Mouse (Mus musculus): ENCODE data around the gene Crym. TPM values are rescaled to one million over a fixed set of nuclear protein-coding genes. Genes with fewer than 3 reads are reported as not detected.
A peak's percentile ranks its signal among the peaks of the same experiment; 100 is the strongest.

The Crym gene
- polyA plus RNA-seq, 1 experiment from 2014 or later = 10.6 TPM

GRCm38 (mm10) chr7:120190150-120190665 lies 11.7 kb downstream of the Crym start:
- no peaks in the 10 kb centered on the region for H3K27me3 ChIP-seq (ENCODE audit: control insufficient read depth, insufficient read depth, low read length)
- 0 out of 2 replicates have a peak, but pooled peaks have one; percentile 40 for ATAC-seq (ENCODE audit: insufficient read depth, low FRiP score)
- no peak overlapping the region for H3K27ac ChIP-seq (ENCODE audit: low read length)
- 53% methylated on average over 8 of the region's 8 CpGs for WGBS
- H3K4me2 ChIP-seq (ENCODE audit: low read depth, low read length) = no peak overlapping the region
- no peaks in the 10 kb centered on the region; the same call in 1 of the 2 replicates for H3K4me1 ChIP-seq (ENCODE audit: control insufficient read depth, insufficient read depth, low read length)
- no peak overlapping the region for H3K9ac ChIP-seq (ENCODE audit: low read length)
- no peak overlapping the region for H3K4me3 ChIP-seq (replicated peaks; ENCODE audit: low read length)
- no peaks in the 10 kb centered on the region for H3K36me3 ChIP-seq (ENCODE audit: control insufficient read depth, insufficient read depth, low read length)
- no peaks in the 10 kb centered on the region for H3K9me3 ChIP-seq (replicated peaks; ENCODE audit: control insufficient read depth, low read length)

GRCm38 (mm10) chr7:120189369-120190149 lies 12.4 kb downstream of the Crym start:
- Histone ChIP-seq H3K27me3 (ENCODE audit: control insufficient read depth, insufficient read depth, low read length) (no peaks in the 10 kb centered on the region), H3K9me3 (replicated peaks; ENCODE audit: control insufficient read depth, low read length) (no peaks in the 10 kb centered on the region), H3K9ac (ENCODE audit: low read length) (no peak overlapping the region), H3K4me1 (ENCODE audit: control insufficient read depth, insufficient read depth, low read length) (no peaks in the 10 kb centered on the region; the same call in 1 of the 2 replicates), H3K4me2 (ENCODE audit: low read depth, low read length) (no peak overlapping the region), H3K4me3 (replicated peaks; ENCODE audit: low read length) (no peak overlapping the region), H3K36me3 (ENCODE audit: control insufficient read depth, insufficient read depth, low read length) (no peaks in the 10 kb centered on the region), H3K27ac (ENCODE audit: low read length) (no peak overlapping the region)
- ATAC-seq (ENCODE audit: insufficient read depth, low FRiP score) = peak; percentile 75; the same call in 1 of the 2 replicates
- 57% methylated on average over 8 of the region's 8 CpGs for WGBS

- H3K4me3 ChIP-seq (replicated peaks; ENCODE audit: low read length) = no peak overlapping the region
- no peaks in the 10 kb centered on the region for H3K36me3 ChIP-seq (ENCODE audit: control insufficient read depth, insufficient read depth, low read length)
- WGBS = 87% methylated on average over 5 of the region's 5 CpGs
- no peak for ATAC-seq (ENCODE audit: insufficient read depth, low FRiP score)
- no peak overlapping the region for H3K9ac ChIP-seq (ENCODE audit: low read length)
- H3K27ac ChIP-seq (ENCODE audit: low read length) = no peak overlapping the region
- no peaks in the 10 kb centered on the region for H3K27me3 ChIP-seq (ENCODE audit: control insufficient read depth, insufficient read depth, low read length)
- H3K4me2 ChIP-seq (ENCODE audit: low read depth, low read length) = no peak overlapping the region
- H3K9me3 ChIP-seq (replicated peaks; ENCODE audit: control insufficient read depth, low read length) = no peaks in the 10 kb centered on the region
- H3K4me1 ChIP-seq (ENCODE audit: control insufficient read depth, insufficient read depth, low read length) = no peaks in the 10 kb centered on the region; the same call in 1 of the 2 replicates
These were observed 13.0 kb downstream of the Crym start for GRCm38 (mm10) chr7:120188946-120189345.

- no peak overlapping the region for H3K4me2 ChIP-seq (ENCODE audit: low read depth, low read length)
- no peaks in the 10 kb centered on the region for H3K36me3 ChIP-seq (ENCODE audit: control insufficient read depth, insufficient read depth, low read length)
- no peak overlapping the region for H3K27ac ChIP-seq (ENCODE audit: low read length)
- no peaks in the 10 kb centered on the region for H3K9me3 ChIP-seq (replicated peaks; ENCODE audit: control insufficient read depth, low read length)
- H3K4me1 ChIP-seq (ENCODE audit: control insufficient read depth, insufficient read depth, low read length) = no peaks in the 10 kb centered on the region
- no peaks in the 10 kb centered on the region for H3K27me3 ChIP-seq (ENCODE audit: control insufficient read depth, insufficient read depth, low read length)
- no peak overlapping the region for H3K4me3 ChIP-seq (replicated peaks; ENCODE audit: low read length)
- no peak overlapping the region for H3K9ac ChIP-seq (ENCODE audit: low read length)
- ATAC-seq (ENCODE audit: insufficient read depth, low FRiP score) = no peak
These were observed 19.0 kb downstream of the Crym start for GRCm38 (mm10) chr7:120182891-120183290.

DNA sequence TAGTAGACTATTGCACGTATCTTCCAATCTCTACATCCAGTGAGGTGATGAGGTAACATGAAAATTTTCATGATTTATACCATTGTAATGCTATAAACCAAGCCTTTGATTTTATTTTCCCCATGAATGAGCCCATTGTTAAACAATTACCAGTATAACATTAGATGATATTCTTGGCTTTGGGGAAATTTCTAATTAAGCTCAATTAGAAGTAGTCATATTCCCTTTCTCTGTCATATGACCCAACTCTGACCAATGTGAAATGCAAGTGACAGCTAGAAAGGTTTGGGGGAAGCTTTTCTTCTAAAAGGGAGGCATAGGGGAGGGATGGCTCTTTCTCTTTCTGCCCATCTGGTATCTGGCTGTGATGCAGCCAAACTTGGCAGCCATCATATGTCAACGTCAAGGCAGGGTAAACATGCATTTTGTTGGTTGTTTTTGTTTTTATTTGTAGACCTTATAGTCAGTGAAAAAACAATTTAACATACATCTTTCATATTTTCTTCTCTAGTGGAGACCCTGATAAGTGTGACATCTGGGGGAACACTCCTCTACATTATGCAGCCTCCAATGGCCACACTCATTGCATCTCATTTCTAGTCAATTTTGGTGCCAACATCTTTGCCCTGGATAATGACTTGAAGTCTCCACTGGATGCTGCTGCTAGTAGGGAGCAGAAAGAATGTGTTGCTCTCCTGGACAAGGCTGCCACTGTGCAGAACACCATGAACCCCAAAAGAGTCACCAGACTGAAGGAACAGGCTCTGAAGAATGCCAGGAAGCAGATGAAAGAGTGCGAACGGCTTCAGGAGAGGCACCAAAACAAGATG lies 20.3 kb downstream of the Crym start:
- ATAC-seq (ENCODE audit: insufficient read depth, low FRiP score) = no peak
- no peak overlapping the region for H3K27ac ChIP-seq (ENCODE audit: low read length)
- H3K27me3 ChIP-seq (ENCODE audit: control insufficient read depth, insufficient read depth, low read length) = no peaks in the 10 kb centered on the region
- H3K4me1 ChIP-seq (ENCODE audit: control insufficient read depth, insufficient read depth, low read length) = no peaks in the 10 kb centered on the region
- no peak overlapping the region for H3K4me3 ChIP-seq (replicated peaks; ENCODE audit: low read length)
- H3K36me3 ChIP-seq (ENCODE audit: control insufficient read depth, insufficient read depth, low read length) = no peaks in the 10 kb centered on the region
- no peaks in the 10 kb centered on the region for H3K9me3 ChIP-seq (replicated peaks; ENCODE audit: control insufficient read depth, low read length)
- whole genome bisulfite sequencing = 87% methylated on average over 4 of the region's 4 CpGs
- H3K4me2 ChIP-seq (ENCODE audit: low read depth, low read length) = no peak overlapping the region
- H3K9ac ChIP-seq (ENCODE audit: low read length) = no peak overlapping the region

DNA sequence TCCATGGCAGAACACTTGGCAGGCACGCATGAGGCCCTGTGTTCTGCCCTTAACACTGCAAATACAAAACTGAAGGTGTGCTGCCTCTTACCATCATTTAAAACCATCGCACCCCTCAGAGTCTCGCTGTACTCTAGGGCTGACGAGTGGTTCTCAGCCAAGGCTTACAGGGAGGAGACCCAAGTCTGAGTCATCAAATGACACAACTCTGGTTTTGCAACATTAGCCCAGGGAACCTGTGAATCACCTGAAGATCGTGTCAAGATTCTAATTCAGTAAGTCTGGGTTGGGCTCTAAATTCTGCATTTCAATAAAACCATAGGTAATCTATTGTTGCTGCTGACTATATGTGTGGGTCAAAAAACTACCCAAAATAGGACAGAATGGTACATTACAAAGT lies 21.4 kb downstream of the Crym start:
- no peak overlapping the region for H3K4me3 ChIP-seq (replicated peaks; ENCODE audit: low read length)
- 74% methylated on average over 5 of the region's 5 CpGs for WGBS
- ATAC-seq (ENCODE audit: insufficient read depth, low FRiP score) = no peak
- H3K27me3 ChIP-seq (ENCODE audit: control insufficient read depth, insufficient read depth, low read length) = no peaks in the 10 kb centered on the region
- no peaks in the 10 kb centered on the region for H3K4me1 ChIP-seq (ENCODE audit: control insufficient read depth, insufficient read depth, low read length)
- H3K9me3 ChIP-seq (replicated peaks; ENCODE audit: control insufficient read depth, low read length) = no peaks in the 10 kb centered on the region
- H3K27ac ChIP-seq (ENCODE audit: low read length) = no peak overlapping the region
- H3K4me2 ChIP-seq (ENCODE audit: low read depth, low read length) = no peak overlapping the region
- H3K9ac ChIP-seq (ENCODE audit: low read length) = no peak overlapping the region
- H3K36me3 ChIP-seq (ENCODE audit: control insufficient read depth, insufficient read depth, low read length) = no peaks in the 10 kb centered on the region

DNA sequence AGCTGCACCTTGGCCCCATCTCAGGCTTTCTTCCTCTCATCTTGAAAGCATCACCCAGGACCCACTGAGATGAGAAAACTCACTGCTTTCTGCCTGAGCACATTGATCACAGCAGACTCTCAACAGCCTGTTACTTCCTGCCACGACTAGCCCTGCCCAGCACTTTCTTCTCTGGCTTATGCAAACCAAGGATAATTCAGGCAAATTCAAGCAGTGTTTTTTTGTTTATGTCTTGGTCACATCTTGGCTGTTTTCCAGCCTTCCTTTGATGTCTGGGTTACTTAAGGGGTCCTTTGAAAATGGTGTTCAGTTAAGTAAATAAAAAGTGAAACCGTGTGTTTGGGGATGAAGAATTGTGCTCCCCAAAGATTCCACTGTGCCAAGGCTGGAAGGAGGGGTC lies 23.0 kb downstream of the Crym start:
- Histone ChIP-seq H3K9me3 (replicated peaks; ENCODE audit: control insufficient read depth, low read length) (no peaks in the 10 kb centered on the region), H3K4me3 (replicated peaks; ENCODE audit: low read length) (no peak overlapping the region), H3K4me2 (ENCODE audit: low read depth, low read length) (no peak overlapping the region), H3K27me3 (ENCODE audit: control insufficient read depth, insufficient read depth, low read length) (no peaks in the 10 kb centered on the region), H3K27ac (ENCODE audit: low read length) (no peak overlapping the region), H3K9ac (ENCODE audit: low read length) (no peak overlapping the region), H3K4me1 (ENCODE audit: control insufficient read depth, insufficient read depth, low read length) (no peaks in the 10 kb centered on the region), H3K36me3 (ENCODE audit: control insufficient read depth, insufficient read depth, low read length) (no peaks in the 10 kb centered on the region)
- WGBS = 17% methylated on average over 2 of the region's 2 CpGs
- ATAC-seq (ENCODE audit: insufficient read depth, low FRiP score) = no peak

DNA sequence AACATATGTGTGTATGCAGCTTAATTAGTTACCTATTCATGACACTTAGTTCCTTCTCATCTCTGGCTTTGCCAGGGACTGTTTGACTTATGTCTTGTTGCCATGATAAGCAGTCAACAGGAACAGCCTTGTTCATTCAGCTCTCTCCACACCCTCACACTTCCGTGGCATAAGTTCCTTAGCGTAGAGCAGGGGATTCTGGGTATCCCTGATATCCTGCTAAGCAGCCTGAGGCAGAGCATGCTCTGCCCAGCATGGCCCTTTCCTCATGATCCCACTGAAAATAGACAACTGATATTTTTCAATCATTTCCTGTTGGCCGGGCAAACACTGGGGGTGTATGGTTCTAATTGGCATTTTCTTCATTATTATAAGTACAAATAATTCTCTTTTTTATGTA lies 24.3 kb downstream of the Crym start:
- no peaks in the 10 kb centered on the region for H3K36me3 ChIP-seq (ENCODE audit: control insufficient read depth, insufficient read depth, low read length)
- H3K4me2 ChIP-seq (ENCODE audit: low read depth, low read length) = no peak overlapping the region

More for the DNA sequence above, 24.3 kb downstream of the Crym start:
- no peaks in the 10 kb centered on the region for H3K4me1 ChIP-seq (ENCODE audit: control insufficient read depth, insufficient read depth, low read length)
- no peak overlapping the region for H3K27ac ChIP-seq (ENCODE audit: low read length)
- no peaks in the 10 kb centered on the region for H3K27me3 ChIP-seq (ENCODE audit: control insufficient read depth, insufficient read depth, low read length)
- no peak for ATAC-seq (ENCODE audit: insufficient read depth, low FRiP score)
- no peak overlapping the region for H3K9ac ChIP-seq (ENCODE audit: low read length)
- no peak overlapping the region for H3K4me3 ChIP-seq (replicated peaks; ENCODE audit: low read length)
- no peaks in the 10 kb centered on the region for H3K9me3 ChIP-seq (replicated peaks; ENCODE audit: control insufficient read depth, low read length)
- 83% methylated on average over 3 of the region's 3 CpGs for WGBS

Data from stomach, embryonic 16.5 days (tissue).